Mouse (Mus musculus) liver, adult (tissue): ENCODE data around the gene Susd2.

Experiments used
- GATA4 ChIP-seq: IDR thresholded peaks from 2 replicates; pipeline ENCODE4 v1.6.1; 2014; ENCODE audit warnings: mild to moderate bottlenecking, low read length; ENCODE audit not compliant: insufficient replicate concordance

The Susd2 gene

GRCm38 (mm10) chr10:75643741-75644343, at the start of gene Susd2:
TSS of gene Susd2 (minus strand) at chr10:75644008.
- TF ChIP-seq GATA4, result no peak

- no peak for TF ChIP-seq GATA4
Measured at GRCm38 (mm10) chr10:75688598-75688997, 44.8 kb upstream of the Susd2 start.

GRCm38 (mm10) chr10:75686724-75687123, 42.9 kb upstream of the Susd2 start:
- TF ChIP-seq GATA4, result no peak

- TF ChIP-seq GATA4, result no peak
Measured at GRCm38 (mm10) chr10:75684035-75685004, 40.5 kb upstream of the Susd2 start.

GRCm38 (mm10) chr10:75680574-75681001, 36.8 kb upstream of the Susd2 start:
- TF ChIP-seq GATA4, result no peak

GRCm38 (mm10) chr10:75679204-75679603, 35.4 kb upstream of the Susd2 start:
- no peak for TF ChIP-seq GATA4

- TF ChIP-seq GATA4, result no peak
Measured at GRCm38 (mm10) chr10:75677989-75678388, 34.2 kb upstream of the Susd2 start.

- no peak for TF ChIP-seq GATA4
Measured at GRCm38 (mm10) chr10:75677571-75677970, 33.8 kb upstream of the Susd2 start.

- TF ChIP-seq GATA4, result no peak
Measured at GRCm38 (mm10) chr10:75676819-75677565, 33.2 kb upstream of the Susd2 start.

- no peak for TF ChIP-seq GATA4
Measured at GRCm38 (mm10) chr10:75676286-75676685, 32.5 kb upstream of the Susd2 start.

- no peak for TF ChIP-seq GATA4
Measured at GRCm38 (mm10) chr10:75675594-75675993, 31.8 kb upstream of the Susd2 start.

GRCm38 (mm10) chr10:75669936-75670335, 26.1 kb upstream of the Susd2 start:
- no peak for TF ChIP-seq GATA4

GRCm38 (mm10) chr10:75667911-75668270, 24.1 kb upstream of the Susd2 start:
- TF ChIP-seq GATA4, result no peak

- no peak for TF ChIP-seq GATA4
Measured at GRCm38 (mm10) chr10:75667115-75667910, 23.5 kb upstream of the Susd2 start.
